Mouse (Mus musculus) forebrain, embryonic 14.5 days (tissue): ENCODE data around the gene Hes5. TPM values are rescaled to one million over a fixed set of nuclear protein-coding genes. Genes with fewer than 3 reads are reported as not detected.

Experiments
- ATAC-seq: fragments of 200-750 bp; cut with Nextera tagmentation; 2 replicates; pipeline ENCODE4 v1.8.0; 2017; ENCODE audit warnings: mild to moderate bottlenecking, moderate library complexity
- DNase-seq: peaks from one replicate; pipeline ENCODE4 v3.0.0-alpha.2; 2015; ENCODE audit warnings: low spot score
- H3K27ac ChIP-seq: fragments of 300-500 bp; sonication (generic); 2 replicates; pipeline ENCODE4 v1.5.1; 2014; ENCODE audit warnings: low read depth, mild to moderate bottlenecking, control low read depth, low read length, moderate library complexity
- H3K27me3 ChIP-seq: fragments of 300-500 bp; sonication (generic); replicated peaks from 2 replicates; pipeline ENCODE4 v1.6.1; 2014; ENCODE audit warnings: low read length, control low read depth, mixed read lengths; ENCODE audit not compliant: control insufficient read depth, insufficient read depth
- H3K36me3 ChIP-seq: fragments of 300-500 bp; sonication (generic); 2 replicates; pipeline ENCODE4 v1.6.1; 2014; ENCODE audit warnings: low read length, control low read depth; ENCODE audit not compliant: control insufficient read depth, insufficient read depth
- H3K4me1 ChIP-seq: fragments of 300-500 bp; sonication (generic); 2 replicates; pipeline ENCODE4 v1.6.1; 2014; ENCODE audit warnings: antibody characterized with exemption, low read length, control low read depth; ENCODE audit not compliant: control insufficient read depth, insufficient read depth
- H3K4me2 ChIP-seq: fragments of 300-500 bp; sonication (generic); 2 replicates; pipeline ENCODE4 v1.6.1; 2014; ENCODE audit warnings: mild to moderate bottlenecking, control low read depth, low read length
- H3K4me3 ChIP-seq: fragments of 300-500 bp; sonication (generic); 2 replicates; pipeline ENCODE4 v1.5.1; 2014; ENCODE audit warnings: low read depth, low read length, control low read depth
- H3K9ac ChIP-seq: fragments of 300-500 bp; sonication (generic); 2 replicates; pipeline ENCODE4 v1.6.1; 2014; ENCODE audit warnings: mild to moderate bottlenecking, low read length, control low read depth, moderate library complexity
- H3K9me3 ChIP-seq: fragments of 300-500 bp; sonication (generic); replicated peaks from 2 replicates; pipeline ENCODE4 v1.6.1; 2016; ENCODE audit warnings: low read length, control low read depth, mixed read lengths; ENCODE audit not compliant: control insufficient read depth
- WGBS: fragments of 180-500 bp; shearing (Covaris S2); extraction: QIAGEN DNeasy Blood & Tissue Kit; methylation state at CpG from one replicate; pipeline ENCODE4 v1.1.7; 2014; 5-methylcytosine and 5-hydroxymethylcytosine counted together
- polyA plus RNA-seq: library from polyadenylated mRNA; unstranded; fragments of >200 nt; fragmentation: Nextera tagmentation; extraction: Ambion mirVana; gene quantifications from 2 replicates; pipeline ENCODE4 v1.2.1, GENCODE M21; 2014

Hes5 gene
- polyA plus RNA-seq, 1 experiment from 2014 or later: 86.0 TPM

GRCm38 (mm10) chr4:154936542-154937255 is 24.0 kb upstream of the Hes5 start:
- H3K27ac ChIP-seq: no peak overlapping the region

DNA sequence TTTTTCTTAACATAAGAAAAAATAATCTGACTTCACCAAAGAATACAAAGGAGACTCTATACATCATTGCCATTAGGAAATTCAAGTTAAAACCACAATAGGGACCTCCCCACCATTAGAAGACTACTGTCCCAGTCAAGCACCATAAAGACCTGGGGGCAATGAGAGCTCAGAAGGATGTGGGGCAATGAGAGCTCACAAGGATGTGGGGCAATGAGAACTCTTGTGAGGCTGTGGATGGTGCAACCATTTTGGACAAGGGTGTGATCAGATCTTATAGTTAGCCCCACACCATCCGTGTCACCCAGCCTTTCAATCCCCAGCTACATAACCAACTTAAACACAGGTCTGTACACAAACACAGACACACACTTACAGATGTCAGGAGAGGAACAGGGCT is 23.0 kb upstream of the Hes5 start:
- DNase-seq (no peak), ATAC-seq (no peak)
- Histone ChIP-seq H3K9ac (no peak overlapping the region), H3K9me3 (no peaks in the 10 kb centered on the region), H3K4me2 (no peak overlapping the region), H3K4me3 (no peak overlapping the region), H3K36me3 (no peaks in the 10 kb centered on the region), H3K27me3 (no peaks in the 10 kb centered on the region), H3K4me1 (no peaks in the 10 kb centered on the region), H3K27ac (no peak overlapping the region)
- 71% methylated on average over 1 of the region's 1 CpGs for WGBS

More at GRCm38 (mm10) chr4:154936542-154937255, 24.0 kb upstream of the Hes5 start:
- 51% methylated on average over 8 of the region's 8 CpGs for WGBS
- DNase-seq (no peak), ATAC-seq (no peak)
- H3K27me3 ChIP-seq: no peaks in the 10 kb centered on the region
- no peak overlapping the region for H3K4me2 ChIP-seq
- no peaks in the 10 kb centered on the region for H3K36me3 ChIP-seq
- no peaks in the 10 kb centered on the region for H3K4me1 ChIP-seq
- H3K4me3 ChIP-seq: no peak overlapping the region
- no peaks in the 10 kb centered on the region for H3K9me3 ChIP-seq
- H3K9ac ChIP-seq: no peak overlapping the region

GRCm38 (mm10) chr4:154940156-154940555 is 20.6 kb upstream of the Hes5 start:
- ATAC-seq: no peak
- Histone ChIP-seq H3K4me2 (no peak overlapping the region), H3K9me3 (no peaks in the 10 kb centered on the region), H3K36me3 (no peaks in the 10 kb centered on the region), H3K9ac (no peak overlapping the region), H3K4me3 (no peak overlapping the region), H3K27ac (no peak overlapping the region), H3K4me1 (no peaks in the 10 kb centered on the region), H3K27me3 (no peaks in the 10 kb centered on the region)
- DNase-seq: no peak
- 85% methylated on average over 2 of the region's 2 CpGs for WGBS

DNA sequence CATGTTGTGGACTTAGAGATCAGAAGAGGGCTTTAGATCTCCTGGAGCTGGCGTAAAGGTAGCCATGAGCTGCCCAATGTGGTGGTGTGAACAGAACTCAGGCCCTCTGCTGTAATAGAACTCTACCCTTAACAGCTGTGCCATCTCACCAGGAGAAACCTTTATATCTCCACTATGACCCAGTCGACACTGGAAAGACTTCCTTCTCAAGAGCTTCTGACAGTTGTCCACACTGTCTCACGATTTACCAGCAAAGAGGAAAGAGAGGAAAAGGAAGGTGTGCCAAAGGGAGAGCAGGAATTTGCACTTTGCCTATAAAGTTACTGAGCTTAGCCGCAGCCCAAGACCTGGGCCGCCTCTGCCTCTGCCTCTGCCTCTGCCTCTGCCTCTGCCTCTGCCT is 18.9 kb upstream of the Hes5 start:
- no peak overlapping the region for H3K9ac ChIP-seq
- no peak overlapping the region for H3K27ac ChIP-seq
- no peak overlapping the region for H3K4me2 ChIP-seq

GRCm38 (mm10) chr4:154942632-154943322 is 17.9 kb upstream of the Hes5 start:
- WGBS: 85% methylated on average over 10 of the region's 10 CpGs
- H3K36me3 ChIP-seq: no peaks in the 10 kb centered on the region
- peaks cover 10% of the 10 kb centered on the region for H3K4me1 ChIP-seq

More for the DNA sequence above, 18.9 kb upstream of the Hes5 start:
- Histone ChIP-seq H3K9me3 (no peaks in the 10 kb centered on the region), H3K27me3 (no peaks in the 10 kb centered on the region), H3K4me3 (no peak overlapping the region), H3K36me3 (no peaks in the 10 kb centered on the region), H3K4me1 (peaks cover 10% of the 10 kb centered on the region)
- ATAC-seq: no peak
- 94% methylated on average over 5 of the region's 5 CpGs for WGBS
- DNase-seq: no peak

DNA sequence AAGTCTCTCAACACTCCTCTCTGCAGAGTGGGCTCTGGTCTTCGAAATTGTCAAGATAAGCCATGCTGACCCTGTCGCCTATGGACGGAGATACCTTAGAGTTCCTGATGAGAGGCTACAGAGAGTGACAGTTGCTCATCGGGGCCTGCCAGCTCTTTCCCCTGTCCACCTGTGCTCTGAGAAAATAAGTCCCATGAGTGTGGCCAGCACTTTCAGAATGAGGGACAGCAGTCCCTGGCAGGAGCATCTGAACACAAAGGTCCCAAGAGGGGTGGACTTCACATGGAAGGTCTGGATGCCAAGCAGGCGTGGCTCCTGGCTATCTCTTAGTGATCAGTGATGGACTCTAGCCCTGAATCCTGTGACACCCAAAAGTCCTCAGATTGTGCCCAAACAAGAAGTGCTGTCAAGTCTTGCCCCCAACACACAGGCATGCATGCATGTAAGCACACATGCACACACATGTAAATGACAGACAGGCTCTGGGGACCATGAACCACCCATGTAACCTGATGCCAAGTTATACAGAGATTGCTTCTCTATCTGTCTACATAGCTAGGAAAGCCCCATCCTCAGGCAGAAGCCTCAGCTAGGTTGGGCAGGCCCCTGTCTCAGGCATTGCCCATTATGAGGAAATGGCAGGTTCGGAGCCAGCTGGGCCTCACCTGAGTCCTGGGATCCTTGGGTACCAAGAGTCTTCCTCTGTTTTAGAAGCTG is 17.2 kb upstream of the Hes5 start:
- no peak overlapping the region for H3K9ac ChIP-seq
- ATAC-seq (no peak), DNase-seq (no peak)
- 90% methylated on average over 6 of the region's 6 CpGs for WGBS
- H3K4me1 ChIP-seq: peaks cover 10% of the 10 kb centered on the region
- no peak overlapping the region for H3K4me2 ChIP-seq
- no peaks in the 10 kb centered on the region for H3K27me3 ChIP-seq
- H3K4me3 ChIP-seq: no peak overlapping the region
- H3K36me3 ChIP-seq: no peaks in the 10 kb centered on the region
- no peak overlapping the region for H3K27ac ChIP-seq
- H3K9me3 ChIP-seq: no peaks in the 10 kb centered on the region

More at GRCm38 (mm10) chr4:154942632-154943322, 17.9 kb upstream of the Hes5 start:
- Histone ChIP-seq H3K27ac (no peak overlapping the region), H3K4me3 (no peak overlapping the region), H3K27me3 (no peaks in the 10 kb centered on the region), H3K9me3 (no peaks in the 10 kb centered on the region), H3K9ac (no peak overlapping the region), H3K4me2 (no peak overlapping the region)
- no peak for ATAC-seq
- DNase-seq: no peak

DNA sequence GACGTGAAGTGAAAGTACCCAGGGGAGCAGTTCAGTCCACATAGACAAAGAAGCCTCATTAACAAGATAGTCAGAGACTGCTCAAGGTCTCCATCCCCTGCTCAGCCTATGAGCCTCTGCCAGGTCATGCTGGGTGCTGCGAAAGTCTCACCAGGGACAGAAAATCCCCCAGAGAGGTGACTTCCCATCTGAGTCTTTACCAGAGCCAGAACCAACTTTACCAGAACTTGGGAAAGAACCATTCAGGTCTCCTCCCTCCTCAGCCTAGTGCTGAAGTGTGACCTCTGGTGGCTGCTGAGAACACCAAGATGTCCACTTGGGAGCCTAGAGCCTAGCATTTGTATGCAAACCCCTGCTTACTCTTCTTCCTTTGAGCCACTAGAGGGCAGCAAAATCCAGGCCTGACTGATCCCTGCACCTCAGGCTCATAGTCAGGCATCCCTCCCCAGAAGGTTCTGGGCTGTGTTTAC is 16.6 kb upstream of the Hes5 start:
- 4% methylated on average over 2 of the region's 2 CpGs for WGBS
- peaks cover 14% of the 10 kb centered on the region for H3K4me1 ChIP-seq
- ATAC-seq: peak; percentile 56

DNA sequence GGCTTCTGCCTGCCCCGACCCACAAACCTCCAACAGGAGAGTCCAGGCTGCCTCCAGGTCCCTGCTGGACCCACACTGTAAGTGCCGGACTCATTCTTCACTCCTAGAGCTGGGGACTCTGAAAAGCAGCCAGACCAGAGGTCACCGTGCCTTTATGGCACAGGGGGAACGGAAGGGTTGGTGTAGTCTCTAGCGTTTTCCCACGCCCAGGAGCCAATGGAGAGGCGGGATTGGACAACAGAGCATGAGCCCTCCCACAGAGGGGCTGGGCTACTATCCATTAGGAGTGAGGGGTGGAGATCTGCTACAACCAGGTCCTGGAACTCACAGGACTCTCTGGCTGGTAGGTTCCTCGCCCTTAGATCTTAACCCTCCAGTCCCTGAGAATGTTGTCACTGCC is 14.4 kb upstream of the Hes5 start:
- Histone ChIP-seq H3K4me1 (peaks cover 22% of the 10 kb centered on the region), H3K9ac (peak overlapping the region; percentile 51), H3K27ac (peak overlapping the region; percentile 44; the same call in 1 of the 2 replicates), H3K4me3 (peak overlapping the region; percentile 20), H3K4me2 (peak overlapping the region; percentile 53), H3K9me3 (no peaks in the 10 kb centered on the region), H3K36me3 (no peaks in the 10 kb centered on the region), H3K27me3 (no peaks in the 10 kb centered on the region)
- peak; percentile 87 for DNase-seq
- WGBS: 1% methylated on average over 8 of the region's 8 CpGs
- ATAC-seq: peak; percentile 61

More for the DNA sequence above, 16.6 kb upstream of the Hes5 start:
- Histone ChIP-seq H3K36me3 (no peaks in the 10 kb centered on the region), H3K9ac (no peak overlapping the region), H3K4me2 (no peak overlapping the region), H3K9me3 (no peaks in the 10 kb centered on the region), H3K27me3 (no peaks in the 10 kb centered on the region), H3K27ac (no peak overlapping the region), H3K4me3 (no peak overlapping the region)
- DNase-seq: peak; percentile 94
